Mouse (Mus musculus): ENCODE data around the gene Fam3a. TPM values are rescaled to one million over a fixed set of nuclear protein-coding genes. Genes with fewer than 3 reads are reported as not detected.

Fam3a gene
- polyA plus RNA-seq, 1 experiment = 5.6 TPM

DNA sequence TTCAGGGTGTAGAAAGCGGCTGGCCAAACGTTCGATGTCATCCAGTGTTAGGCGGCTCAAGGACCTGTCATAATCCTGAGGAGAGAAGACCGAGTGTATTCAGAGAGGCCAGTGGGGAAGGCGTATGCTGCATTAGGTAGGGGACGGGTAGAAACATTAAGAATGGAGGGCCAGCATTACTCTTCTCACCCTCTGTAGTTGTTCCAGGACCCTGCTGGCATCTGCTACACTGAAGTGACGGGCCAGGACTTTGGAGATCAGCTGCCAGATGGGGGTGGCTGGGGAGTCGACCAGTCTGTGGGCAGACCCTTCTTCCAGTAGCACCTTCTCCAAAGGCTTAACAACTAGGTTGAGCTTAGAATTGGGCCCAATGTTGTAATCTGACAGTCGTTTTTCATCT lies 25.6 kb downstream of the Fam3a start:
- TF ChIP-seq GATA1 (IDR thresholded peaks at IDR 0.05; ENCODE audit: low read length) = no peak

DNA sequence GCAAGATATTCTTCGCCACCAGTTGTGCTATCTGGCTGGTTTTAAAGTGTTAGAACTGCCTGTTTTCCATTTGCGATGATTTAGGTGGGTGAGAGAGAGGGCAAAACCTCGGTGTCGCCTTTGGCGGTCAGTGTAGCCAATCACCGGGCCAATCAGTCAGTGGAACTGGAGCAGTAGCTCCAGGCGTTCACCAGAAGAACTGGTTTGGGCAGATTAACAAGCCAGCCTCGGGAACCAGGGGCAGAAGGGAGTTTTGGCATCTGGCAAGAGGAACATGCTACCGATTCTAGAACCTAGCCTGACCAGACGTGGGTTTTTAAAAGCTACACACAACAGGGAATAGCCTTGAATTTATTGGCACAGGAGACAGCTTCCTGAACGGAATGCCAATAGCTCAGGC lies 33.9 kb downstream of the Fam3a start:
- no peak for TF ChIP-seq GATA1 (IDR thresholded peaks at IDR 0.05; ENCODE audit: low read length)

DNA sequence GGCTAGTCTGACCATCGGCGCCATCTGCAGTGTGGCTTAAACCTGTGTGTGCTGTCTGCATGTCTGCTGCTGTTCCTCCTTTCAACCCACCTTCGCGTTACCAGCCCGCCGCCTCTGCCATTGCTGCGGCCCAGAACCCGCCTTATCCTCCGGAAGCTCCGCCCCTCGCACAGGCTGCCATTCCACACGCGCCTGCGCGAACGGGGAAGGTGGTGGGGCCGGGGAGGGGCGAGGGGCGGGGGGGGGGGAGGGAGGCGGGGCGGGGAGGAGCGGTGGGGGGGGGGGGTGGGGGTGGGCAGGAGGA lies 39.7 kb downstream of the Fam3a start, which contains the start of gene Lage3:
Gene Lage3 (minus strand): TSS at position 152 of the 304 bp plus-strand sequence.
- no peak for TF ChIP-seq GATA1 (IDR thresholded peaks at IDR 0.05; ENCODE audit: low read length)

DNA sequence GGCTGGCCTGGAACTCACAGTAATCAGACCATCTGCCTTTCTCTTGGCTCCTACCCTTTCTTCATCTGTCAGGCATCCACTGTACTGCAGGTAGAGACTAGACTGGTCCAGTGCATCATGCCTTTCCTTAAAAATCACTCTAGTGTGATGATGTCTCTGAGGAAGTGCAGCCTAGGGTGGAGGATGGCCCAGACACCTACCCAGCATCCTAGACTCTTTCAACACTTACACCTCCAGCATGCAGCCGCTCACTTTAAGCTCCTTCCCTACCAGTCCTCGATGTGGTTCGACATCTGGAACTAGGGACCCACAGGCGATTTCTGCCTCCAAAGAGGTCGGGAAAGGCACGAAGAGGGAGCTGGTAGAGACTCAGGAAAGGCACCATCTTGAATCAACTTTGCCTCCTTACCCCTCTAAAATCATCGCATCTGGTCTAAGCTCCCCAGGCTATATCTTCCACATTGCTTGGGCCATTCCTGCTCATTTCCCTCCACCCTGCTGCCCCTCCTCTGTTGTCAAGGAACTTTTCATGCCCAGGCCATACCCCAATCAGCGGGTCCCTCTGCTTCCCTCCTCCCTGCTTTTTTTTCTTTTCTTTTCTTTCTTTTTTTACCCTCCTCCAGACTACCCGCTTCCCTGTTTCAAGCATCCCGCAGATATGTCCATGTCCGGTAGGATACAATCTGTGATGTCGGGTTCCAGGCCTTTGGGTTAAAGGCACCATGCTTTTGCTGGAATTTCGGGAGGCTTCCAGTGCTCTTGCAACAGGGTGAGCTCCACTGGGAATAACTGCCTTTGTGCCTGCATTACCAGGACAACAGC lies 40.2 kb downstream of the Fam3a start:
- no peak for TF ChIP-seq GATA1 (IDR thresholded peaks at IDR 0.05; ENCODE audit: low read length)

Other genes starting within 250 kb of the Fam3a start
- gene Tex28, start 225.4 kb downstream of the Fam3a start, polyA plus RNA-seq (2012) = not detected in 2 replicates
- not detected in 2 replicates for gene Tktl1, start 216.0 kb downstream of the Fam3a start, polyA plus RNA-seq (2012)
- gene Flna, start 143.5 kb downstream of the Fam3a start, polyA plus RNA-seq (2012) = 66.0 and 78.5 TPM in 2 replicates
- 29.1 and 54.9 TPM in 2 replicates for gene Emd, start 138.6 kb downstream of the Fam3a start, polyA plus RNA-seq (2012)
- 726 and 861 TPM in 2 replicates for gene Rpl10, start 122.5 kb downstream of the Fam3a start, polyA plus RNA-seq (2012)
- 34.0 and 45.5 TPM in 2 replicates for gene Taz, start 111.4 kb downstream of the Fam3a start, polyA plus RNA-seq (2012)
- gene Dnase1l1, start 110.9 kb downstream of the Fam3a start, polyA plus RNA-seq (2012) = 0.35 TPM in 2 replicates
- 10.2 and 14.1 TPM in 2 replicates for gene Atp6ap1, start 96.2 kb downstream of the Fam3a start, polyA plus RNA-seq (2012)
- gene Gdi1, start 88.3 kb downstream of the Fam3a start, polyA plus RNA-seq (2012) = 28.9 and 30.8 TPM in 2 replicates
- gene Fam50a, start 80.2 kb downstream of the Fam3a start, polyA plus RNA-seq (2012) = 33.8 and 42.2 TPM in 2 replicates
- 16.8 and 17.4 TPM in 2 replicates for gene Plxna3, start 64.2 kb downstream of the Fam3a start, polyA plus RNA-seq (2012)
- gene Lage3, start 39.7 kb downstream of the Fam3a start, polyA plus RNA-seq (2012) = 5.7 and 8.9 TPM in 2 replicates
- gene Ubl4a, start 20.1 kb downstream of the Fam3a start, polyA plus RNA-seq (2012) = 28.9 and 40.3 TPM in 2 replicates
- gene Slc10a3, start 19.9 kb downstream of the Fam3a start, polyA plus RNA-seq (2012) = 1.3 and 1.4 TPM in 2 replicates
- gene Ikbkg, start within 50 bp of the Fam3a start, polyA plus RNA-seq (2012) = 18.3 and 27.2 TPM in 2 replicates
- 7.2 and 18.4 TPM in 2 replicates for gene G6pdx, start 35.9 kb upstream of the Fam3a start, polyA plus RNA-seq (2012)
- gene Gm6880, start 88.1 kb upstream of the Fam3a start, polyA plus RNA-seq (2012) = not detected in 2 replicates
- not detected in 2 replicates for gene Olfr1326-ps1, start 181.6 kb upstream of the Fam3a start, polyA plus RNA-seq (2012)
- gene Olfr1325, start 199.4 kb upstream of the Fam3a start, polyA plus RNA-seq (2012) = not detected in 2 replicates

Data from G1E-ER4 (cell line).